Mouse (Mus musculus) frontal cortex, postnatal 36 days (tissue): ENCODE measurements around the gene P3h4.
"Not testable (repeated sequence)": the region's sequence is repeated elsewhere in the genome, so short reads cannot be mapped to it uniquely, and the experiment has no call there.

Source experiments
- DNase-seq, 2 experiments: peaks; one replicate each; pipeline ENCODE4 v3.0.0; 2022; ENCODE audit warnings: low spot score in 2 of 2

P3h4 gene

DNA sequence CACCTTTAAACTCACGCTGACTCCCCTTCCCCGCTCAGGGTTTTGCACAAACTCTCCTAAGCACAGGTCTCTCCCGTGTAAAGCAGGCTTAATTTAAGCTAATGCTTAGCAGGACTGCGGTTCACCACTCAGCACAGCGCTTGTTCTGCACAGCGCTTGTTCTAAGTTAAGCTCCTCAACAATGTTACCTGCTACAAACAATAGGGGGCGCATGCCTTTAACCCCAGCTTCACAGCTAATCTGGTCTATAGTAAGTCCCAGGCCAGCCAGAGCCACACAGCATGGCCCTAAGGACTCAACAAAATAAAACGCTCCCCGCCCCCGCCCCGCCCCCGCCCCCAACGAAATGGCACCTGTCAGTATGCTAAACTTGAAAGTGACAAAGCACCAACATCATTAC, 53.6 kb downstream of the P3h4 start:
- not testable (repeated sequence) for DNase-seq

DNA sequence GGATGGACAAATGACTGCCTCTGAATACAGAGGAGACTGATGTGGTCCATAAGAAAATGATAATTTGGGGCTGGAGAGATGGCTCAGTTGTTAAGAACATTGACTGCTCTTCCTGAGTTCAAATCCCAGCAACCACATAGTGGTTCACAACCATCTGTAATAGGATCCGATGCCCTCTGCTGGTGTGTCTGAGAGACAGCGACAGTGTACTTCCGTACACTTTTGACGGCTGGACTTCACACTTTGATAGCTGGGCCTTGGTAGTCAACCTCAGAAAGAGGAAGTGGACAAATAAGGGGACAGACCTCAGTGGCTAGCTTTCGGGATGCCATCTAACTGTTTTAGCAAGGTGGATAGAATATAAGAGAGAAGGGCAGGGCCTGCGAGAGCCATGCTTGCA, 54.5 kb downstream of the P3h4 start:
- DNase-seq: no peak
